Mouse (Mus musculus): ENCODE measurements at regions not wholly inside any gene's neighbourhood (a gene's known extent, or its start where the extent isn't known, plus 50 kb on each side); places are given as distances from the start of the nearest gene placed in this dataset.

GRCm38 (mm10) chr1:79921333-79921732 lies 60.4 kb upstream of the Serpine2 start:
- TF ChIP-seq GATA1 (IDR thresholded peaks at IDR 0.05; ENCODE audit: borderline replicate concordance, low read length): no peak
- no peak for TF ChIP-seq FLI1 (IDR thresholded peaks at IDR 0.05; ENCODE audit: low read length)
